Mouse (Mus musculus) spleen, adult 2 months (tissue): ENCODE data around the gene Il12rb1.

ENCODE experiments used
- CTCF ChIP-seq: fragments of 200-500 bp; IDR thresholded peaks from 2 replicates; pipeline ENCODE4 v1.5.1; 2011; ENCODE audit warnings: mild to moderate bottlenecking, inconsistent platforms; ENCODE audit not compliant: insufficient read depth, insufficient read length, insufficient replicate concordance; ENCODE audit errors: extremely low read depth
- POLR2A ChIP-seq: fragments of 200-500 bp; IDR thresholded peaks from 2 replicates; pipeline ENCODE4 v1.6.1; 2011; ENCODE audit warnings: low read depth, low read length, inconsistent platforms

GRCm38 (mm10) chr8:70821399-70821962 is 13.2 kb downstream of the Il12rb1 start:
- TF ChIP-seq CTCF, result peak; percentile 97
- no peak for TF ChIP-seq POLR2A
